Mouse (Mus musculus): ENCODE data around the gene 1110051M20Rik.

- TF ChIP-seq CTCF (IDR thresholded peaks at IDR 0.05; ENCODE audit: borderline replicate concordance, control insufficient read depth, extremely low read depth, insufficient read depth, low read length, poor library complexity) = no peak
- no peak for TF ChIP-seq POLR2A (IDR thresholded peaks at IDR 0.05; ENCODE audit: control insufficient read depth, extremely low read depth, insufficient read depth, low read length, poor library complexity)
Measured at GRCm38 (mm10) chr2:91386547-91387286, 57.8 kb downstream of the 1110051M20Rik start.
